Mouse (Mus musculus): ENCODE results near the gene Foxp3.

The Foxp3 gene

GRCm38 (mm10) chrX:7573176-7574086 is at the start of gene Foxp3:
TSS of gene Foxp3 (plus strand) at chrX:7573644.
- ATAC-seq (ENCODE audit: insufficient number of reproducible peaks, low FRiP score, low TSS enrichment), result no peak

- no peak for ATAC-seq (ENCODE audit: insufficient number of reproducible peaks, low FRiP score, low TSS enrichment)
Measured at GRCm38 (mm10) chrX:7524961-7525360, 48.5 kb upstream of the Foxp3 start.

GRCm38 (mm10) chrX:7553474-7553873 is 20.0 kb upstream of the Foxp3 start:
- ATAC-seq (ENCODE audit: insufficient number of reproducible peaks, low FRiP score, low TSS enrichment), result no peak

- ATAC-seq (ENCODE audit: insufficient number of reproducible peaks, low FRiP score, low TSS enrichment), result no peak
Measured at GRCm38 (mm10) chrX:7563076-7563475, 10.4 kb upstream of the Foxp3 start.

- ATAC-seq (ENCODE audit: insufficient number of reproducible peaks, low FRiP score, low TSS enrichment), result no peak
Measured at GRCm38 (mm10) chrX:7566352-7566751, 7.1 kb upstream of the Foxp3 start.

GRCm38 (mm10) chrX:7567491-7567890 is 6.0 kb upstream of the Foxp3 start:
- ATAC-seq (ENCODE audit: insufficient number of reproducible peaks, low FRiP score, low TSS enrichment), result no peak

GRCm38 (mm10) chrX:7570481-7571175 is 2.8 kb upstream of the Foxp3 start:
- no peak for ATAC-seq (ENCODE audit: insufficient number of reproducible peaks, low FRiP score, low TSS enrichment)

- no peak for ATAC-seq (ENCODE audit: insufficient number of reproducible peaks, low FRiP score, low TSS enrichment)
Measured at GRCm38 (mm10) chrX:7571565-7572136, 1.8 kb upstream of the Foxp3 start.

- no peak for ATAC-seq (ENCODE audit: insufficient number of reproducible peaks, low FRiP score, low TSS enrichment)
Measured at GRCm38 (mm10) chrX:7572466-7572865, 978 bp upstream of the Foxp3 start.

- ATAC-seq (ENCODE audit: insufficient number of reproducible peaks, low FRiP score, low TSS enrichment), result peak; percentile 96
Measured at GRCm38 (mm10) chrX:7574087-7574884, 842 bp downstream of the Foxp3 start, which contains the start of gene Ppp1r3f. TSS of gene Ppp1r3f (minus strand) at chrX:7574283.

- ATAC-seq (ENCODE audit: insufficient number of reproducible peaks, low FRiP score, low TSS enrichment), result 0 out of 2 replicates have a peak, but pooled peaks have one; percentile 2
Measured at GRCm38 (mm10) chrX:7574885-7575231, 1.4 kb downstream of the Foxp3 start.

- ATAC-seq (ENCODE audit: insufficient number of reproducible peaks, low FRiP score, low TSS enrichment), result no peak
Measured at GRCm38 (mm10) chrX:7581151-7581550, 7.7 kb downstream of the Foxp3 start.

GRCm38 (mm10) chrX:7583881-7584280 is 10.4 kb downstream of the Foxp3 start:
- ATAC-seq (ENCODE audit: insufficient number of reproducible peaks, low FRiP score, low TSS enrichment), result no peak

- ATAC-seq (ENCODE audit: insufficient number of reproducible peaks, low FRiP score, low TSS enrichment), result no peak
Measured at GRCm38 (mm10) chrX:7586356-7586755, 12.9 kb downstream of the Foxp3 start.

GRCm38 (mm10) chrX:7595371-7595770 is 21.9 kb downstream of the Foxp3 start:
- ATAC-seq (ENCODE audit: insufficient number of reproducible peaks, low FRiP score, low TSS enrichment), result no peak

- no peak for ATAC-seq (ENCODE audit: insufficient number of reproducible peaks, low FRiP score, low TSS enrichment)
Measured at GRCm38 (mm10) chrX:7604004-7604403, 30.6 kb downstream of the Foxp3 start.

- peak; percentile 92 for ATAC-seq (ENCODE audit: insufficient number of reproducible peaks, low FRiP score, low TSS enrichment)
Measured at GRCm38 (mm10) chrX:7604879-7605574, 31.6 kb downstream of the Foxp3 start, which contains the start of gene Ccdc22. TSS of gene Ccdc22 (minus strand) at chrX:7605517.

- ATAC-seq (ENCODE audit: insufficient number of reproducible peaks, low FRiP score, low TSS enrichment), result no peak
Measured at GRCm38 (mm10) chrX:7605575-7605941, 32.1 kb downstream of the Foxp3 start.

- no peak for ATAC-seq (ENCODE audit: insufficient number of reproducible peaks, low FRiP score, low TSS enrichment)
Measured at GRCm38 (mm10) chrX:7606783-7607182, 33.3 kb downstream of the Foxp3 start, which contains the start of gene Cacna1f. TSS of gene Cacna1f (plus strand) at chrX:7607083.

- 0 out of 2 replicates have a peak, but pooled peaks have one; percentile 32 for ATAC-seq (ENCODE audit: insufficient number of reproducible peaks, low FRiP score, low TSS enrichment)
Measured at GRCm38 (mm10) chrX:7610035-7610434, 36.6 kb downstream of the Foxp3 start.
